Mouse (Mus musculus): ENCODE data around the gene Rbbp4. TPM values are rescaled to one million over a fixed set of nuclear protein-coding genes. Genes with fewer than 3 reads are reported as not detected.
A peak's percentile ranks its signal among the peaks of the same experiment; 100 is the strongest.
"Not testable (repeated sequence)": the region's sequence is repeated elsewhere in the genome, so short reads cannot be mapped to it uniquely, and the experiment has no call there.

Rbbp4 gene
- total RNA-seq, 2 experiments from 2014 or later: 124 to 134 TPM

DNA sequence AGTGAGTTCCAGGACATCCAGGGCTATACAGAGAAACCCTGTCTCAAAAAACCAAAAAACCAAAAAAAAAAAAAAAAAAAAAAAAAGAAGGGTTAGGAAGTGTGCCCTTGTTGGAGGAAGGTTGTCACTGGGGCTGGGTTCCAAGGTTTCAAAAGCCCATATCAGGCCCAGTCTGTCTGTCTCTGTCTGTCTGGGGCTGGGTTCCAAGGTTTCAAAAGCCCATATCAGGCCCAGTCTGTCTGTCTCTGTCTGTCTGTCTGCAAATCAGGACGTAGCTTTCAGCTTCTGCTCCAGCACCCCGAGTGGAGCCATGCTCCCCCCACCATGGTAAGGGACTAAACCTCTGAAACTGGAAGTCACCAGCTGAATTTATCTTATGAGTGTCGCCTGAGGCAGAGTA is 27.1 kb upstream of the Rbbp4 start:
- intact Hi-C loops (cut with DNase I); DNase-seq (ENCODE audit: extremely low spot score in 1 of 2, low spot score in 2 of 2): not testable (repeated sequence)

GRCm38 (mm10) chr4:129357613-129358163 is 22.5 kb upstream of the Rbbp4 start:
- no peak for DNase-seq (ENCODE audit: extremely low spot score in 1 of 2, low spot score in 2 of 2)
- intact Hi-C loops (cut with DNase I): no loop called here

GRCm38 (mm10) chr4:129354236-129354635 is 19.1 kb upstream of the Rbbp4 start:
- DNase-seq (ENCODE audit: extremely low spot score in 1 of 2, low spot score in 2 of 2): peak in 1 of 2 experiments; percentile 30
- intact Hi-C loops (cut with DNase I): loop anchor here (5.0 kb wide), 1 partner anchor 53 kb away; no protein-coding TSS in a partner anchor

DNA sequence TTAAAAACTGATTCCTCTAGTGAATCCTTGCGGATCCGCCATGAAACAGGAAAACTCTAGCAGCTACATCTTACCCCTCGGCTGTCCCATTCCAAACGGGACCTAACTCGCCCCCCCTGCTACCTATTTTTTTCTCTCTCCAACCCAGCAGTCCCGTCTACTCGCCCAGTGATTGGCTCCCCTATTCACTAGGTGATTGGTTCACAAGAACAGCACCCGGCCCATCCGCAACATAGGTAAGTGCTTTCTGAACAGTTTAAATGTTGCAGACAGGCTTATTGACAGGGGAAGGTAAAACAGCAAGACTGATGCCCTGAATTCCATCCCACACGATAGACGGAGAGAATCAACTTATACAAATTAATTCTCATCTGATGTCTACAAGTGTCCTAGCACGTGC is 18.0 kb upstream of the Rbbp4 start:
- DNase-seq (ENCODE audit: extremely low spot score in 1 of 2, low spot score in 2 of 2): no peak
- intact Hi-C loops (cut with DNase I): loop anchor here (5.0 kb wide), 1 partner anchor 54 kb away; no protein-coding TSS in a partner anchor

DNA sequence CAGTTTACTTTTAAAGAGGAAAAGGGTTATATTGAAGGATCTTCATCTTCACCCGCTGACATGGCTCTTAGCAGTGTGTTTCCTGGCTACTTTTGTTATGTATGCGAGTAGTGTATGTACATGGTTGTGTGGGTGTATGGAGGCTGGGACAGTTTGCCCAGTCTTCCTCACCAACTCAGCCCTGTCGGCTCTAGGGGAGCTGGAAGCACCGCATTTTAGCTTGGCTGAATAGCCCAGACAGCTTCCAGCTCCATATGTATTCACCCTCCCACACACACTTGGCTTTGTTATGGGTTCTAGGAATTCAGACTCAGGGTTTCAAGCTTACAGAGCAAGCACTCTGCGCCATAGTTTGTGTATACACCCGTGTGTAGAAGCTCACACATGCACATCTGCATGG is 15.9 kb upstream of the Rbbp4 start:
- intact Hi-C loops (cut with DNase I): loop anchor here (2.0 to 5.0 kb wide), 2 partner anchors 56 to 104 kb away; no protein-coding TSS in a partner anchor
- peak in 1 of 2 experiments; percentile 56 for DNase-seq (ENCODE audit: extremely low spot score in 1 of 2, low spot score in 2 of 2)

- DNase-seq (ENCODE audit: extremely low spot score in 1 of 2, low spot score in 2 of 2): peak; percentile 54 to 78
- intact Hi-C loops (cut with DNase I): loop anchor here (2.0 to 5.0 kb wide), 2 partner anchors 57 to 104 kb away; no protein-coding TSS in a partner anchor
These were observed 15.5 kb upstream of the Rbbp4 start for GRCm38 (mm10) chr4:129350644-129351043.

GRCm38 (mm10) chr4:129346481-129347154 is 11.4 kb upstream of the Rbbp4 start:
- intact Hi-C loops (cut with DNase I): no loop called here

DNA sequence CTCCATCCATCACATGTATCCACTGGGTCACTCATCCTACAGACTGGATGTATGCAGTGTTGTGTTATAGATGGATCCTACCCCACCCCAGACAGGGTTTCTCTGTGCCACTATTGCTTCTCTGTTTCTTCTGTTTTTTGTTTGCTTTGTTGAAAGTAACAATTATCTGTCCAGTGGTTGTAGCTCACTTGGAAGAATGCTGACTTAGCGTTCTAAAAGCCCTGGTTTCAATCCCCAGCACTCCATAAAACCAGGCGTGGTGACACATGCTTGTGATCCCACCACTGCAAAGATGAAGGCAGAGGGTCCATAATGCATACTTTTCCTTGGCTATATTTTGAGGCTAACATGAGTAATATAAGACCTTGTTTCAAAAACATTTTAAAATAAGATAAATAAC is 7.5 kb upstream of the Rbbp4 start:
- intact Hi-C loops (cut with DNase I): no loop called here
- DNase-seq (ENCODE audit: extremely low spot score in 1 of 2, low spot score in 2 of 2): no peak

More at GRCm38 (mm10) chr4:129346481-129347154, 11.4 kb upstream of the Rbbp4 start:
- DNase-seq (ENCODE audit: extremely low spot score in 1 of 2, low spot score in 2 of 2): peak; percentile 47 to 58

GRCm38 (mm10) chr4:129341888-129342287 is 6.7 kb upstream of the Rbbp4 start:
- DNase-seq (ENCODE audit: extremely low spot score in 1 of 2, low spot score in 2 of 2): no peak
- intact Hi-C loops (cut with DNase I): no loop called here

GRCm38 (mm10) chr4:129339743-129340142 is 4.6 kb upstream of the Rbbp4 start:
- no peak for DNase-seq (ENCODE audit: extremely low spot score in 1 of 2, low spot score in 2 of 2)
- intact Hi-C loops (cut with DNase I): no loop called here

- intact Hi-C loops (cut with DNase I): no loop called here
- no peak for DNase-seq (ENCODE audit: extremely low spot score in 1 of 2, low spot score in 2 of 2)
These were observed 1.1 kb upstream of the Rbbp4 start for GRCm38 (mm10) chr4:129336291-129336690.

GRCm38 (mm10) chr4:129334677-129335215 is 424 bp downstream of the Rbbp4 start:
- intact Hi-C loops (cut with DNase I): no loop called here
- DNase-seq (ENCODE audit: extremely low spot score in 1 of 2, low spot score in 2 of 2): no peak

- intact Hi-C loops (cut with DNase I): no loop called here
- no peak for DNase-seq (ENCODE audit: extremely low spot score in 1 of 2, low spot score in 2 of 2)
These were observed 2.3 kb downstream of the Rbbp4 start for GRCm38 (mm10) chr4:129332846-129333245.

GRCm38 (mm10) chr4:129326191-129326590 is 9.0 kb downstream of the Rbbp4 start:
- intact Hi-C loops (cut with DNase I): no loop called here
- no peak for DNase-seq (ENCODE audit: extremely low spot score in 1 of 2, low spot score in 2 of 2)

GRCm38 (mm10) chr4:129324756-129325155 is 10.4 kb downstream of the Rbbp4 start:
- no peak for DNase-seq (ENCODE audit: extremely low spot score in 1 of 2, low spot score in 2 of 2)
- intact Hi-C loops (cut with DNase I): no loop called here

DNA sequence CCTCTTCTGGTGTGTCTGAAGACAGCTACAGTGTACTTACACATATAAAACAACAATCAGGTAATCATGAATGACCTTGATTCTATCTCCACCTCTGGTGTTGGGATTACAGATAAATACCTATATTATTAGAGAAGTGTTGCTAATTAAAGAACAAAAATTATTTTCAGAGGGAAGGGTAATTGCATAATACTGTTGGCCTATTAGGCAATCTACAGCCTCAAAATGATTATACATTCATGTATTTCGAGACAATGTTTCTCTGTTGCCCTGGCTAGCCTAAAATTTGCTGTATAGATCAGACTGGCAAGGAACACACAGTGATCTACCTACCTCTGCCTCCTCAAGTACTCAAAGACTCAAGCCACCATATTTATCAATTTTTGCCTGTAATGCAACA is 11.7 kb downstream of the Rbbp4 start:
- DNase-seq (ENCODE audit: extremely low spot score in 1 of 2, low spot score in 2 of 2): no peak
- intact Hi-C loops (cut with DNase I): no loop called here

- DNase-seq (ENCODE audit: extremely low spot score in 1 of 2, low spot score in 2 of 2): no peak
- intact Hi-C loops (cut with DNase I): no loop called here
These were observed 13.1 kb downstream of the Rbbp4 start for GRCm38 (mm10) chr4:129322042-129322441.

DNA sequence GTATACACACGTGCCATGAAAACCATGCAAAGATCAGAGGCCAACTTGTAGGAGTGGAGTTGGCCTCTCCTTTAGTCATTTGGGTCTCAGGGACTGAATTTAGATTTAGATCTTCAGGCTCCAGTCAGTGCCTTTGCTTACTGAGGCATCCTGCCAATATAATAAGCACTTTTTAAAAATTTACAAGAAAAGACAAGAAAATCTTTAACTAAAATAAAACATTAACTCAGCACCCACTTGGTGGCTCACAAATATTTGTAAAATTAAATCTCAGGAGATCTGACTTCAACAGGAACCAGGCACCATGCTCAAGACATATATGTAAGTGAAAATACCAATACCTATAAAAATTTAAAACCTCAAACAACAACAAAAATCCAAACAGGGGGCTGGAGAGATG is 14.3 kb downstream of the Rbbp4 start:
- DNase-seq (ENCODE audit: extremely low spot score in 1 of 2, low spot score in 2 of 2): no peak
- intact Hi-C loops (cut with DNase I): no loop called here

DNA sequence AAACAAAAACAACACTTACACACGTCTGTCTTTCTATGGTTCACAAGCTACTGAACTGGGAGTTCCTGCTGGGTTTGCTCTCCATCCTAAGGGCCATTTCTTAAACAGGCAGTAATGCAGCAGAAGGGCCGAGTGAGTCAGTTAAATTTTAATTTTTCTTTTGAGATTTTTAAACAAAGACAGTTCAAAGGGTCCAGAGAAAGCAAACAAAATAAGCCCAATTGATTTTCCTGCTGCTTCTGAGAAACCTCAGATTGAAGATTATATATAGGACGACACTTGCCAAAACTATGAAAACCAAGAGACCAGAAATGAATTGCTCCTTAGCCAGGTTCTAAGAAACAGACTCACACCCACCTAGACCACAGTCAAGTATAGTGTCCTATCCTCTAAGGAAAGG is 21.3 kb downstream of the Rbbp4 start:
- intact Hi-C loops (cut with DNase I): no loop called here
- DNase-seq (ENCODE audit: extremely low spot score in 1 of 2, low spot score in 2 of 2): no peak

- intact Hi-C loops (cut with DNase I): no loop called here
- DNase-seq (ENCODE audit: extremely low spot score in 1 of 2, low spot score in 2 of 2): no peak
These were observed 27.2 kb downstream of the Rbbp4 start for GRCm38 (mm10) chr4:129307936-129308335.

Data from left cerebral cortex, postnatal 10 days (tissue).